Mouse (Mus musculus): ENCODE results near the gene Slc35f3. TPM values are rescaled to one million over a fixed set of nuclear protein-coding genes. Genes with fewer than 3 reads are reported as not detected.
A peak's percentile ranks its signal among the peaks of the same experiment; 100 is the strongest.

The Slc35f3 gene
- polyA plus RNA-seq, 1 experiment = 0.91 TPM

- peak within 1 kb of the TSS; percentile 99 for H3K4me3 ChIP-seq (replicated peaks; ENCODE audit: extremely low read depth, low read depth, low read length)
- peak; percentile 99 for DNase-seq
- peaks cover 5% of the 10 kb centered on the region for H3K4me1 ChIP-seq (ENCODE audit: control insufficient read depth, insufficient read depth, low read length)
- WGBS = under 1% methylated on average over 61 of the region's 61 CpGs
- TF ChIP-seq POLR2A (IDR thresholded peaks at IDR 0.05; ENCODE audit: borderline replicate concordance, extremely low read depth, low read depth, low read length) (peak; percentile 79; the same call in 1 of the 2 replicates), CTCF (IDR thresholded peaks at IDR 0.05; ENCODE audit: insufficient read depth, low read length) (no peak)
Observed at GRCm38 (mm10) chr8:126422174-126422919, 124.0 kb downstream of the Slc35f3 start, which contains the start of gene Coa6. TSS of gene Coa6 (plus strand) at chr8:126422515.

GRCm38 (mm10) chr8:126422920-126423300, 124.6 kb downstream of the Slc35f3 start:
- H3K4me1 ChIP-seq (ENCODE audit: control insufficient read depth, insufficient read depth, low read length) = peaks cover 5% of the 10 kb centered on the region
- H3K4me3 ChIP-seq (replicated peaks; ENCODE audit: extremely low read depth, low read depth, low read length) = peak overlapping the region; percentile 99
- DNase-seq = no peak
- 4% methylated on average over 9 of the region's 9 CpGs for WGBS
- TF ChIP-seq POLR2A (IDR thresholded peaks at IDR 0.05; ENCODE audit: borderline replicate concordance, extremely low read depth, low read depth, low read length) (no peak), CTCF (IDR thresholded peaks at IDR 0.05; ENCODE audit: insufficient read depth, low read length) (no peak)

- TF ChIP-seq CTCF (IDR thresholded peaks at IDR 0.05; ENCODE audit: insufficient read depth, low read length) = no peak
- TF ChIP-seq POLR2A (IDR thresholded peaks at IDR 0.05; ENCODE audit: borderline replicate concordance, extremely low read depth, low read depth, low read length) = no peak
- no peak for DNase-seq
- 75% methylated on average over 4 of the region's 4 CpGs for WGBS
Observed at GRCm38 (mm10) chr8:126424163-126424562, 125.8 kb downstream of the Slc35f3 start.

DNA sequence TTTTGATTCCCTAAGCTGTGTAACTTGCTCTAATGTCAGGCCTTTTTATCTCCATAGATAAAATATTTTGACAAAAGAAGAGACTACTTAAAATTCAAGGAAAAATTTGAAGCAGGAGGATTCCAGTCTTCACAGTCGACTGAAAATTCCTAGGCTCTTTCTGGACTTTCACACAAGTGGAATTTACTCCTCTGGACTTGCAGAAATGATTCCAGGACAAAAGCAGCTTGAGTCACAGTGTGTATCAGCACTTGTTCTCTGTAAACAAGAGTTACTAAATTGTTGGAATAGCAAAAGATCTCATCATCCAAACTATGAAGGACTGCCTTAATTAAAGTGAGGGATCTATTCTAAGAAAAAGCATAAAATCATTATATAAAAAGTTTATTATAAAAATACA, 126.6 kb downstream of the Slc35f3 start:
- DNase-seq = no peak
- TF ChIP-seq CTCF (IDR thresholded peaks at IDR 0.05; ENCODE audit: insufficient read depth, low read length) (no peak), POLR2A (IDR thresholded peaks at IDR 0.05; ENCODE audit: borderline replicate concordance, extremely low read depth, low read depth, low read length) (no peak)
- no peak overlapping the region for H3K4me3 ChIP-seq (replicated peaks; ENCODE audit: extremely low read depth, low read depth, low read length)
- WGBS = 80% methylated on average over 1 of the region's 1 CpGs
- H3K4me1 ChIP-seq (ENCODE audit: control insufficient read depth, insufficient read depth, low read length) = peaks cover 5% of the 10 kb centered on the region

More at GRCm38 (mm10) chr8:126424163-126424562, 125.8 kb downstream of the Slc35f3 start:
- Histone ChIP-seq H3K4me1 (ENCODE audit: control insufficient read depth, insufficient read depth, low read length) (peaks cover 5% of the 10 kb centered on the region), H3K4me3 (replicated peaks; ENCODE audit: extremely low read depth, low read depth, low read length) (no peak overlapping the region)

- TF ChIP-seq POLR2A (IDR thresholded peaks at IDR 0.05; ENCODE audit: borderline replicate concordance, extremely low read depth, low read depth, low read length) = no peak
- TF ChIP-seq CTCF (IDR thresholded peaks at IDR 0.05; ENCODE audit: insufficient read depth, low read length) = no peak
- DNase-seq = no peak
- Histone ChIP-seq H3K4me1 (ENCODE audit: control insufficient read depth, insufficient read depth, low read length) (no peaks in the 10 kb centered on the region), H3K4me3 (replicated peaks; ENCODE audit: extremely low read depth, low read depth, low read length) (no peak overlapping the region)
- 90% methylated on average over 5 of the region's 5 CpGs for WGBS
Observed at GRCm38 (mm10) chr8:126429635-126430034, 131.3 kb downstream of the Slc35f3 start.

DNA sequence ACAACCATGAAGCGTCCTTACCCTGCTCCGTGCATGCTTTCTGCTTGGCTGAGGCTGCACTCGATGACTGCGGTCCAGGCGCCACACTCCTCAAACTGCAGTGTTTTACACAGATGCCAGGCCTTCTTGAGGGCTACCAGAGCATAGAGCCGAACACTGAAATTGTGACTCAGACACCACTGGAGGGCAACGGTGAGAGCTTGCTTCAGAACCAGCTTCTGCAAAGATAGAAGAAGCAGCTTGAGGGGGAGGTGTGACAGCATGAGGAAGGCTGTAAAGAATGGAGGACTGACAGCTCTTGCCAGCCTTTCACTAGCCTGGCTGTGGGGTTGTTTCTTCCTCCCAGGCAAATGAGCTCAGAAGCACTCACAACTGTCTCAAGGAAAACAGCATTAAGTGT, 135.5 kb downstream of the Slc35f3 start:
- no peak for TF ChIP-seq CTCF (IDR thresholded peaks at IDR 0.05; ENCODE audit: insufficient read depth, low read length)
- no peak for TF ChIP-seq POLR2A (IDR thresholded peaks at IDR 0.05; ENCODE audit: borderline replicate concordance, extremely low read depth, low read depth, low read length)
- no peaks in the 10 kb centered on the region for H3K4me1 ChIP-seq (ENCODE audit: control insufficient read depth, insufficient read depth, low read length)
- H3K4me3 ChIP-seq (replicated peaks; ENCODE audit: extremely low read depth, low read depth, low read length) = no peak overlapping the region
- WGBS = 85% methylated on average over 7 of the region's 7 CpGs
- DNase-seq = no peak

- no peak for DNase-seq
- TF ChIP-seq CTCF (IDR thresholded peaks at IDR 0.05; ENCODE audit: insufficient read depth, low read length) = 0 out of 2 replicates have a peak, but pooled peaks have one; percentile 24
- no peak for TF ChIP-seq POLR2A (IDR thresholded peaks at IDR 0.05; ENCODE audit: borderline replicate concordance, extremely low read depth, low read depth, low read length)
- 61% methylated on average over 2 of the region's 2 CpGs for WGBS
- Histone ChIP-seq H3K4me3 (replicated peaks; ENCODE audit: extremely low read depth, low read depth, low read length) (no peak overlapping the region), H3K4me1 (ENCODE audit: control insufficient read depth, insufficient read depth, low read length) (no peaks in the 10 kb centered on the region)
Observed at GRCm38 (mm10) chr8:126438937-126439336, 140.6 kb downstream of the Slc35f3 start.

Other genes with a start within 250 kb of the Slc35f3 start
- gene Coa6, start 124.0 kb downstream of the Slc35f3 start, polyA plus RNA-seq (2012; rRNA removed) = 31.2 and 48.4 TPM in 2 replicates
- gene Tarbp1, start 176.5 kb downstream of the Slc35f3 start, polyA plus RNA-seq (2012; rRNA removed) = 4.4 TPM in 2 replicates